Mouse (Mus musculus) C2C12 (cell line): ENCODE measurements around the gene Helz.

Experiments
- CEBPB ChIP-seq: IDR thresholded peaks from one replicate; pipeline ENCODE4 v1.6.1; 2011; ENCODE audit warnings: low read depth, mild to moderate bottlenecking, control low read depth, moderate library complexity
- CTCF ChIP-seq: IDR thresholded peaks from one replicate; pipeline ENCODE4 v1.5.1; 2011; ENCODE audit not compliant: control insufficient read depth, insufficient read depth, insufficient read length
- MAX ChIP-seq: IDR thresholded peaks from one replicate; pipeline ENCODE4 v1.6.1; 2011; ENCODE audit warnings: mild to moderate bottlenecking, control low read depth
- MYOD1 ChIP-seq: IDR thresholded peaks from one replicate; pipeline ENCODE4 v1.6.1; 2011; ENCODE audit warnings: low read depth; ENCODE audit not compliant: control insufficient read depth, insufficient read length
- MYOG ChIP-seq: IDR thresholded peaks from one replicate; pipeline ENCODE4 v1.6.1; 2011; ENCODE audit not compliant: control insufficient read depth, insufficient read length; ENCODE audit errors: extremely low read depth
- USF1 ChIP-seq: IDR thresholded peaks from one replicate; pipeline ENCODE4 v1.6.1; 2011; ENCODE audit warnings: low read depth, mild to moderate bottlenecking, control low read depth, moderate library complexity

DNA sequence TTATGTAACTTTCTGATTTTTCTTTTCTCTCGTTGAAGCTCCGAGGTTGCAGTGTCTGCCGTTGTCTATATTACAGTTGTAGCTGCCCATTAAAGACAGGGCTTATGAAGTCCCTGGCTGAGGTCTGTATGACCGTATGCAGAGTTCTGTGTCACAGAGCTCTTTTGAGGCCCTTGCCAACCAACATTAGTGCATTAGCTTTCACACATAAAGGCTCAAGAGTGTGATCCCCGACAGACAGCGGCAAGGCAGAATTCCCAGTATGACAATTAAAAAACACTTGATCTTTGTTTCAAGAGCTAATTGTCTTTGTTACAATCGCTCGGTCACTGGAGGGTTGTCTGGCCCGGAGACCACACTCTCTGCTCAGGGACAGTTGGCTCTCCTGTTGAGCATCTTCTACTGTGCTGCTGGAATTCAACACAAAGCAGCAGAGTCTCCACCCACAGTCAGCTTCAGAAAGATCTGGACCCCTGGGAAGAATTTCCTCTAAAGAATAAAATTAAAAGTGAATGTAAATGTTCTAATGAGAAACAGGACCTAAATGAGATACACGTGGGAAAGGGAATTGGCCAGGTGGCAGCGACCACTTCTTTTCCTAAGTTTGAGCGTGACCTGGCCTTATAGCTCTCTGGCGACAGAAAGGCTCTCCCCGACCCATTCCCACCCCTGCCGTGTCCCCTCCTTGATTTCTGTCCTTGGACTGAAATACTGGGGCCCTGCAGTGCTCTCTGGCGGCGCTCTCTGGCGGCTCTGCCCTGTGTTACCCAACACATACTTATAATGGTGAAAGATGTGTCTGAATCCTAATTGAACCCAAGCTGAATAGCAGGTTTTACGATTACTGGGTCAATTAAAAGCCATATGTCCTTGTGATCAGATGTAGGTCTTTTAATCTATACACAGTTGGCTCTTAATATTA, 136.1 kb downstream of the Helz start:
- no peak for TF ChIP-seq CTCF
- no peak for TF ChIP-seq CEBPB
- no peak for TF ChIP-seq USF1
- no peak for TF ChIP-seq MYOG
- no peak for TF ChIP-seq MYOD1
- TF ChIP-seq MAX = no peak
